Mouse (Mus musculus): ENCODE data around the gene Ccdc40.

DNA sequence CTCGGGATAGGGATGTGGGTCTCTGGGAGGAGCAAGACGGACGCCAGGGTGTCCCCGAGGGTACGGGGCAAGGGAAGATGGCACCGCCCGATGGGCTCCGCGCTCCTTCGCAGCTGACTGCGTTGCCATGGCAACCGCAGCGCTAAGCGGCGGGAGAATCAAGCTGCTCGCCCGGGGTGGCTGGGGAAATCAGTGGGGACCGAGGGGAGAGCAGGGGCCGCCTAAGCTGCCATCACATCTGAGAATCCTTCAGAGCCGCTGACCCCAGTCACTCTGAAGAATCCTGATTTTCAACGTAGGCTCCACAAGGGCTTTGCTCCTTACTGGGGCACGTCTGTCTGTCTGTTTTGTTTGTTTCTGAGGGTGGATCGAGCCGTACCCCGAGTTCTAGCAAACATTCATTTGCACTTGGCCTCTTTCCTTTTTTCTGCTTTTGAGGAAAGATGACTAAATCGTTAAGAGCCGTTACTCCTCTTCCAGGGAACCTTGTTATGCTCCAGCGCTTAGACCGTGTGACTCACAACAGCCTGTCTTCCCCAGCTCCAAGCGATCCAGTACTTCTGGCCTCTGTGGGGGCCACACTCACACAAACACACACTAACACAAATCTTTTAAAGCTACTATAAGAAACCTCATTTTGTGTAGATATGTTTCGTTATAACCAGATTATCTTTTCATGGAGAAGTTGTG, 72.0 kb downstream of the Ccdc40 start:
- no peak for TF ChIP-seq CTCF (IDR thresholded peaks at IDR 0.05; ENCODE audit: low read depth, low read length)
- no peak for TF ChIP-seq POLR2A (IDR thresholded peaks at IDR 0.05; ENCODE audit: borderline replicate concordance, low read depth, low read length)

All from bone marrow macrophage, adult 2 months (primary cell).